Mouse (Mus musculus): ENCODE measurements around the gene Pole4.
A peak's percentile ranks its signal among the peaks of the same experiment; 100 is the strongest.

Gene Pole4

DNA sequence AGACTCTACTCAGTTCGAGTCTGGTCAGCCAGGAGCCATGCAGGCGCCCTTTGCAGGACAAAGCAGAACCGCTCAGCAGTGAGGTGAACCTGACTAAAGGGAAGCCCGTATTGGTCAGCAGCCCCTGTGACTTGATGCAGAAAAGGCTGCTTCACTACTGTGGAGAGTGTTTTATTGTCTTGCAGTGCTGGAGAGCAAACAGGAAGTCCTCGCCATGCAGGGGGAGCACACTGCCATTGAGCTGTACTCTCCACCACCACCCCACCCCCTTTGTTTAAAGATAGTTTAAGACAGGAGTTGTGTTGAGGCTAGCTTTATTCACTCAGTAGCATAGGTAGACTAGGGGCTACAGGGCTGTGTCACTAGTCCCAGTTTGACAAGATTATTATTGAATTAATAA lies at the start of gene Pole4:
TSS of gene Pole4 (minus strand) at position 145 of the 400 bp plus-strand sequence.
- DNase-seq (ENCODE audit: low read depth, low spot score) = no peak

DNA sequence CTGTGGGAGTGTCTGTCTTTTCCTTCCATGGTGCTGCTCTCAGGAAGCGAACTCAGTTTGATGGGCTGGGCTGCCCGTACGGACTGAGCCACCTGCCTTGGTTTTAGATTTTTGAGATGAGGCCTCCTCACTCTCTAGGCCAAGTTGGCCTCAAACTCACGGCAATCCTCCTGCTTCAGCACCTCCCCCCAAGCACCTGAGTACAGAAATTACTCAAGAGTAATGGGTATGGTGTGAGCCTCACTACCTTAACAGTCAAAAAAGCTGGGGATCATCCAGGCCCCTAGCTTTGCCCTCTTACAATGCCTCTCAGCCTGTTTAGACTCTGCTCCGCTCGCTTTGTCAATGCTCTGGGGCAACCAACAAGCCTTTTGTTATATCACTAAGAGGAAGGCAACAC lies 49.6 kb upstream of the Pole4 start:
- no peak for DNase-seq (ENCODE audit: low read depth, low spot score)

DNA sequence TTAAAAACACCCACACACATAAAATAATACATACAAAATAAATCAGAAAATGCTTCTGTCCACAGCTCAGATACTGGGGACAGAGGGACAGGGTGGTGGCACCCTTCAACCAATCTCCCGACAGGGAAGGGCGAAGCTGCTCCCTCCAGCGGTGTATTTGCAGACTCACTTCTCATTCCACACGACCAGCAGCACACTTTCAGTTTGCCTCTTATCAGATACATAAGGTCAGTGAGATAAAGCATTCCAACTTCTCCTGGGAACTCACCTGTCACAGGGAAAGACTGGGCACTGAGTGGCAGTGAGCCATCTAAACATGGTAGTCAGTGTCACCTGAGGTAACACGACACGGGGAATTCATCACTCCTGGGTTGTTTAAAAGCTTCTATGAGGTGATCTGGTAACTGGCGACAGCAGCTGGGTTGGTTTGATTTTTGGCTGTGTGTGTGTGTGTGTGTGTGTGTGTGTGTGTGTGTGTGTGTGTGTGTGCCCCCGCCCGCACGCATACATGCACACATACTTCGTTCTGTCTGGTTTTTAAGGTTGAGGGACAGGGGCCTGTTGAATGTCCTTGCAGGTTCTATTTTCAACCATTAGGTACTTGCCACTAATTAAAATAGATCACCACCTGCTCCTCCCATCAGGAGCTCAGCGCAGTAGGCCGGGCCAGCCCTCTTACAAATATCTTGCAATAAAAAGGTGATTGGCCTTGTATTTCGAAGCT lies 48.6 kb upstream of the Pole4 start:
- DNase-seq (ENCODE audit: low read depth, low spot score) = no peak

DNA sequence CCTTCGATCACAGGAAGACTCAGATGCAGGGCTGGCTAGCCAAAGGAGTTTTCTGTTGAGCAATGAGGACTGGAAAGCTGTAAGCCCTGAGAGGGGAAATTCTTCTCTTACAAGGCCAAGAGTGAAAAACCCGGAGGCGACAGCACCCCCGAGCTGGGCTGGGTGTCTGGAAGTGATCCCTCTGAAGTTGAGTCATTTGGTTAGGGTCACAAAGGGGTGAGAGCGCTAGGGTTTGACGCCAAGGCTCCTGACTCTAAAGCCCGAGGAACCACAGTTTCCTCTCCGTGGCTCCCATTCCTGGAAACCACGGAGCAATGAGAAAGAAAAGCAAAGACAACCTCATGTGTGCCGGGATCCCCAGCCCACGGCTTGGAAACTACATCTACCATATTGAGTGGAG lies 47.9 kb upstream of the Pole4 start:
- no peak for DNase-seq (ENCODE audit: low read depth, low spot score)

DNA sequence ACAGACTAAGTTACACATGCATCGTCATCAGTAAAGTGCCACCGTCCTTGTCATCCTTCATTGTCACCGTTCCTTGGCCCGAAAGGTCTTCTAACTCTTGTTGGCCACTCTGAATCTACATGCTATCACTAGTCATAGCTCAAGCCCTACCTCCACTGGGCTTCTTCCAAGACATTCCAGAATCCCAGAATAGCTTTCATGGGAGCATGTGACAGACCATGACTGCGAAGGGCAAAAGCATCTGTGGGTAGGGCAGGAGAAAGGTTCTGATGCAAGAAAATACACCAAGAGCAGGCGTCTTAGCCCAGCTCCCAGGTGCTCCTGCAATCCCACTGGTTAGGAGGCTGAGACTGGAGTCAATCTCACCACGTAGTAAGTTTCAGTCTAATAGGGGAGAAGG lies 46.6 kb upstream of the Pole4 start:
- DNase-seq (ENCODE audit: low read depth, low spot score) = no peak

DNA sequence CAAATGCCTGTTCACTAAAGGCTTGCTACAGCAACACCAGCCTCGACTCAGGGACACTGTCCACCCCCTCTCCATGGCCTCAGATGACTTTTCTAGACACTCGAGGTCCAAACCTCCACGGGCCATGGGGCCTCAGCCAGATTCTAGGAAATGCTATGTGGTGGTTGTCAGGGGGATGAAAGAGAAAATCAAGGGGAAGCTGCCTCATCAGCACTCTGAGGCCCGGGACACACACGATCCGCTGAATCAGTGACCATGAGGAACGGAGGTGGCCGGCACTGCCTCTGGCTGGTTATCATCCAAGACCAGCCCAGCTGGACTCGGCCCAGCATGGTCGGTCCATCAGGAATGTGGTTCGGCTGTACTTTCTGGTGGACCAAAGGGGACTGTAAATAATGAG lies 45.9 kb upstream of the Pole4 start:
- DNase-seq (ENCODE audit: low read depth, low spot score) = no peak

DNA sequence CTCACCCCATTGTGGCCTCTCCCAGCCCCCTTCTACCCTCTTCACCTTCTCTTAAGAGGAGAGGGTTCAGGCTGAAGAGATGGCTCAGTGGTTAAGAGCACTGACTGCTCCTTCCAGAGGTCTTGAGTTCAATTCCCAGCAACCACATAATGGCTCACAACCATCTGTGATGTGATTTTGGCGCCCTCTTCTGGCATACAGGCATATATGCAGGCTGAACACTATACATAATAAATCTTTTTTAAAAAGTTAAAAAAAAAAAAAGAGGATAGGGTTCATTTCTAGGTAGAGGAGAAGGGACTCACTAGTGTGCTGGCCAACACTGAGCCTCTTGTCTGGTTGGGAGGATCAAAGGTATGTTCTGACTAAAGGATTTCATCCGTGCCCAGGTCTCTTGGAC lies 44.9 kb upstream of the Pole4 start:
- no peak for DNase-seq (ENCODE audit: low read depth, low spot score)

DNA sequence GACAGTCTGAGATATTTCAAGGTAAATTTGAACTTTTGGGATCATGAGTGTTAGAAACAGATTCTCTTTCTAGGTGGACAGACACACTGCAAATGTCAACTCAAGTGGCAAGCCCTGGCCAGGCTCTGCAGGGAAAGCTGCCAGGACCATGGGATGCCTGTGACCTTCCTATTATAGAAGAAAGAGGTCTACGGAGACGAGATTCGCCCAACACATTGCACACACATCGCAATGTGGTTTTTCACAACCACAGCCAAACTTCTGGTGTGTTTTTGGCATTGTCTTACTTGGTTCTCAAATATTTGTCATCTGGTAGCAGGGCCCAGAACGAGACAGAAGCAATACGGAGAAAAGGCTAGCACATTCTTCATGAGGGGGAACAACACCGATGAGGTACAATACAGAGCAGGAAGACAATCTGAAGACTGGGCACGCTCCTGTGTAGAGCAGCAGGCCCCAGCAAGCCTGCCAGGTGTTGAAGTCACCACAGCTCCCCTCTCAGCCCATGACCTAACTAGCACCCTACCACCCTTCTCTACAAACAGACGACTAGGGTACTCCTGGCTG lies 43.0 kb upstream of the Pole4 start:
- DNase-seq (ENCODE audit: low read depth, low spot score) = no peak

DNA sequence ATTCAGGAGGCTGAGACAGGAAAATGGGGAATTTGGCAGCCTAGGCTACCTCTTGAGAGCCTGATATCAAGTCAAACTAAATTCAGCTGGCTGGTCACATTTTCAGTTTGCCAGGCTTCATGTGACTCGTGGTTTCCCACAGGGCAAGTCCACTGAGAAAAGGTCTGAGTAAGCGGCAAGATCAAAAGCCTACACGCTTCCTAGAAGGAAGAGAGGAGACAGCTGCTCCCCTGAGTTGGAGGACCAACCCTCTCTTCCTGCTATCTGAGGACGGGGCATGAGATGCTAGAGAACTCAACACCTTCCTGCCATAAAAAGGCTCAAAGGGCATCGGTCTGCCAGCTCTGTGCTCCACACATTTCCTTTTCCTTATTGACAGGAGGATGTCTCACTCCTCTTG lies 41.9 kb upstream of the Pole4 start:
- DNase-seq (ENCODE audit: low read depth, low spot score) = no peak

DNA sequence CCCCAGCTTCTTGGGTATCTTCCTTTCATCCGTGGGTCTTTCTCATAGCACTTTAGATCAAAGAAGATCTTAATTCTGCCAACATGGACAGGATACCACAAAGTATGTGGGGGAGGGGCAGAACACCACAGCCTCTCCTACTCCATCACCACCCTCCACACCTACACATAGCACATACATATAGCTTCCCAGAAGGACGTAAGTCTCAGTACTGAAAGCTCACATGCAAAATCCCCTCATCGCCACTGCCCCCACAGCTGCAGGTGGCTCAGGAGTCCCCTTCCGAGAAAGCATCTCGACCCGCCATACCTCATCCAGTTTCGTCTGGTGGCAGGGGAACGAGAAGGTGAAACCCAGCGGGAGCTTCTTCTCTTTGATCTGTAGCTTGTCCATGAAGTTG lies 39.4 kb upstream of the Pole4 start:
- DNase-seq (ENCODE audit: low read depth, low spot score) = no peak

DNA sequence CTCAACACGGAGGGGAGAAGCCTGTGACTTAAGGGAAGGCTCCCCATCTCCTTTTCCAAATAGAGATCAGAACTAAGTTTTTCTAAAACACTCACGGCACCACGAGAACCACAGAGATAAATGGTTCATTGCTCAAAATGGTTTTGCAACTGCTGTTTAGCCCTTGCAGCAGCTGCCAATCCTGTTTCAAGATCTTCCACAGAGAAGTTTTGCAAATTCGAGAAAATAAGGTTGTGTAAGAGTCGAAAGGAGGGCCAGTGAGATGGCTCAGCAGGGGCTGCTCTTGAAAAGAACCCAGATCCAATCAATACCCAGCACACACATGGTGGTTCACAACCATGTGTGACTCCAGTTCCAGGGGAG lies 36.3 kb upstream of the Pole4 start:
- no peak for DNase-seq (ENCODE audit: low read depth, low spot score)

DNA sequence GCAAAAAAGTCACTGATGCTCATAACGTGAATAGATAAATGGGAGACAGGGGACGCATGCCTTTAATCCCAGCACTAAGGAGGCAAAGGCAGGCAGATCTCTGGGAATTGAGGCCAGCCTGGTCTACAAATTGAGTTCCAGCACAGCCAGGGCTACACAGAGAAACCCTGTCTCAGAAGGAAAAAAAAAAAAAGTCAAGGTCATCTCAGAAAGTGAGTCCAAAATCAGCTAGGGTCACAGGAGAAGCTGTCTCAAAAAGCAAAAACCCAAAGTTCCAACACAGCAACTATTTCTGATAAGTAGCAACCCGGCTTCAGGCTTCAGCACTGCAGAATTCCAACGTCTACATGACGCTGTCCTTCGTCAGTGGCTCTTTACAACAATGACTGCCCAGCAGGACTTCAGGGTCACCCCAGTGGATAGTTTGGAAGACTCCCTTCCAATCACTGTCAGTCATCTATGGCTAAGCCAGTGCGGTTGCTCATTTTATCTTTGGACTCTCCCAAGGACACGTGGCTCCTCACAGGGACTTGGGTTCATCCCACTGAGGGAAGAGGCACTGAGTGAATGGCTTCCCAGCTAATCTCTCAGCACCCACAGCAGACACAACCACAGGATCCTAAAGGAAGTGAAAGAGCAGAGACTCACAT lies 35.8 kb upstream of the Pole4 start:
- no peak for DNase-seq (ENCODE audit: low read depth, low spot score)

DNA sequence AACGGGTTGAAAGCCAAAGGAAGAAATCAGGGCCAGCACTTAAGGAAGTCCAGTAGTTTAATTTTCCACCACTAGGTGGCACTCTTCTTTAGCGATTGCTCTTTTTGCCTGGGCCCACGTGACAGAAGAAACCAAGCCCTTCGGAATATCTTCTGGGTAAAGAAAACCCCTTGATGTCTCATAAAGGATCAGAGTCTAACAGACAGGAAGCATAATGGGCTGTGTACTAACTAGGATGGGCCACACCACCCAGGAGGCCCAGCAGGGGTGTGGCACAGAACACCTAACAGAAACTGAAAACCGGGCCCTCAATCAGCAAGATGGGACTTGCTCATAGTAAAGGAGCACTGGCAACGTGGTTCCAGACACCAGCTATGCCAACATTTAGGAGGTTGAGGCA lies 35.1 kb upstream of the Pole4 start:
- DNase-seq (ENCODE audit: low read depth, low spot score) = peak; percentile 47

DNA sequence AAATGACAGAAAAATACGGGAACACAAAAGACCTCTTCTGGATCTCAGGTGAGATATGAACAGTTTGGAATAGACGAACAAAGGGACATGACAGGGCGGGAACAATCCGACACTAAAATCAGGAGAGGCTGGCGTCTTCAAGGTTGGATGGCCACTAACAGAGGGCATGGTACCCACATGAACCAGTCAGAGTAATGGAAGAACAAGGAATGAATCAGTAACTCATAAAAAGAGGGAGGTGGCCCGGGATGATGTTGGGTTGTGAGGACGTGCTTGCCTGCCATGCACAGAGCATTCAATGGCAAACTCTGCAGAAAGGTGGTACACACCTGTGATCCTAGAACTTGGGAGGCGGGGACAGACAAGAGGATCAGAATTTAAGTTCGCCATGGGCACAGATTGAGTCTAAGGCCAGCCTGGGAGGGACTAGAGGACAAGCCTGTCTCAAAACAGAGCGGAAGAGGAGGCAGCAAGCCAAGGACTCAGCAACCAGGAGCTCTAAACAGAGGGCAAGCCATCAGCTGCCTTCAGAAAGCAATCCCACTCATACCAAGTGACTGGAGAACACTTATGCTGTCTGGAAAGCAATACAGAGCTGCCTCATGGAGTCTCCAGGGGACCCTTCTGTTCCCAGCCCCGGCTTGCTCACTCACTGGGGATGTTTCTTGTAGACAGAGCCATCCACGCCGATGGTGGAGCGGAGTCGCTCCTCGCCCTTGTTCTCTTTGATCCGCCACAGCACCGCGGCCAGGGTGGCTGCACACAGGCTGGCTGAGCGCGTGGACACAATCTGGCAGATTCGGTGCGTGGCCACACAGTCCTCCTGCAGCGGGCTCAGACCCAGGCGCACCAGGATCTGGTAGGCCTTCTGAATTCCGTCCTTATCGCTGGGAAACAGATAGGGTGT lies 32.7 kb upstream of the Pole4 start:
- no peak for DNase-seq (ENCODE audit: low read depth, low spot score)

DNA sequence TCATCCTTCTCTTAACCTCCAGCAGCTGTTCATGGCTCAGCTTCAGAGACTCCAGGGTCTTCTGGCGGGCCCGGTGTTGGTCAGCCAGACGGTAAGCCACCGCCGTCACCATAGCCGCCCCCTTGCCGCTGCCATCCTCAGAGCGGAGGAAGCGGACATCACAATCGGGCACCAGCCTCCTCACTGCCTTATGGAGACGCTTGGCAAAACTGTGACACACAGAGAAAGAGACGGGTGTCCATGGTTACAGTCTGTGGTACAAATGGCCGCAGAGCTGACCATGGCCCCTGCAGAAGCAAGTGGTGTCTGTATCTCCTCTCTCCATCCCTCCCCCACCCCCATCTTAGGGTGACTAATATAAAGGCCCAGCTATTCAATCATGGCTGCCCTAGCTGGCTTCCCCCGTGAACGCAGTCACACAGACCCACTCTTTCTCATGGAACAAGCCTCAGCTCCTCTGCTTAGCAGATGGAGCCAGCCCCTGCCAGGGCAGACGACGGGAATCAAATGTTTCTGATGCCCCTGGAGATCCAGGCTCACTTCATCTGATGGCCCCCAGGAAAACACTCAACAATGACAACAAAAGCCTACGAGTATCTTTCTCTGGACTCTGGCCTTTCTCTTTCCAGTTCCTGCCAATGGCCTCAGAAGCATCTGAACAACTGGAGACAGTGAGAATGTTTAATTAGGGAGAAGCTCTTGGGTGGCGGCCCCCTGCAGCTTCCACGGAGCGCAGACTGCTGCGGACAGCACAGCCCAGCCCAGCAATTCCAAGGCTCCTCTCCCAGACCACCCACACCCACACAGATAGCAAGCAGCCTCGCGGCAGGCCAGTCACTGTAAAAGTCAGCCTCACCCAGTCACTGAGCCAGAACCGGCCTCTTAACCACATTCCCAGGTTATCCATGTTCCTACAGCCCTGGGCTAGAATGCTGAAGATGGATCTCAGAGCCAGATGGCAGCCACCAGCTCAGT lies 31.7 kb upstream of the Pole4 start:
- no peak for DNase-seq (ENCODE audit: low read depth, low spot score)

DNA sequence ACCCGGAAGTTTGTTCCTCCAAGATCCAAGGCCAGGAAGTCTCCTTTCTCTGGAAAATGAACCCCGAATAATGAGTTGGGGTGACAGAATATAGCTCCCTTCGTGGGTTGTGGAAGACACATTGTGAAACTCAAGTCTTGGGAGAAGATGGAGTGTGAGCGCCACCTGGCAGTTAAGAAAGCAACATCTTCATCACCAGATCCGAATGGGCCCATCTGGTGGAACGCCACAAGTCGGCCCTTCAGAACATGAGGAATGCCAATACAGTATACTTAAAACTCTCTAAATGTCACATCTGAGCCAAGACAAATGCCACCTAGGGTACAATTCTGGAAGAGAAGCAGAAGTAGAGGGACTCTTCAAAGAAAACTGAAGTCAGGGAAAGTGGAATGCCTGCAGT lies 30.2 kb upstream of the Pole4 start:
- no peak for DNase-seq (ENCODE audit: low read depth, low spot score)

DNA sequence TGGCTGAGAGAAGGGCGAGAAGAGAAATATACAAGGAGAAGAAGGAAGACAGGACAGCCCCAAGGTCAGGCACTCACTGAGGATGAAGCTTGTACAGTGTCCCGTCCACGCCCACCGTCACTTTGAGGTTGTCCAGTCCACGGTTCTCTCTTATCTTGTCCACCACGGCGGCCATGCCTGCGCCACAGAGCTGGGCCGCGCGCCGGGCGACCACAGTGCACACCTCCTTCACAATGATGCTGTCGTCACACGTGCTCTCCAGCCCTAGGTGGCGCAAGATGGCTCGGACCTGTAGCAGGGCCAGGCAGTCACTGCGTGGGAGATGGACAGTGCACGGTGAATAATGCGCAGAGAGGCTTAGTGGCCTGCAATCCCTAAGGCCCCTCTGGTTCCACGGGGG lies 23.5 kb upstream of the Pole4 start:
- DNase-seq (ENCODE audit: low read depth, low spot score) = no peak

DNA sequence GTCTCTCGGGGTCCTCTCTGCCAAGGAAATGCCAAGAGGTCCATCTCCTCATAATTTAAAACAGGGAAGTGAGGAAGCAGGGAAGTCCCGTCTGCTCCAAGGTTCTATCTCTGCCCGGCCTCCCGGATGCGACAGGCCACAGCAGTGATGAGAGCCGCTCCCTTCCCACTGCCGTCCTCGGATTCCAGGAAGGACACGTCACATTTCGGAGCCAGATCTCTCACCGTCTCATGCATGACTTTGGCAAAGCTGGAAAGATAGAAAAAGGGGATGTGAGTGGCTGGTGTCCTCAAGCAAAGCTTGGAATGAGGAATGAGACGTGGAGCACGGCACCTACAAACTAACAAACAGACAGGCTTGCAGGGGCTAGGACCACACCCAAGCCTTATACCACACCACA lies 22.0 kb upstream of the Pole4 start:
- no peak for DNase-seq (ENCODE audit: low read depth, low spot score)

DNA sequence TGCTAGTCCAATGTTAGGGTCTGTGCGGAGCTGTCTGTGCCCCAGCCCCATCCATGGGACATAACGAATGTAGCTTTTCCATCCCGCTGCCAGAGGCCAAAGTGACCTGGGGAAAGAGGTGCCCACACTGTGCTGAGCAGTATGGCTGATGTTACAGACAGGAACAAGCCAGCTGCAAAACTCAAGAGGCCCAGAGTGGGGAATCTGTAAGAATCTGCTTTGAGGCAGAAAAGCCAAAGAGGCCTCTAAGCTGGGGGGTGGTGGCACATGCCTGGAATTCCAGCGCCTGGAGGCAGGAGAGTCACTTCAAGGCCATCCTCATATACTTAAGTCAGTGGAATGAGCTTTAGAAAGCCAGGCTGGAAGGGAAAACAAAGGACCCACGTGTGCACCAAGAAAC lies 18.2 kb upstream of the Pole4 start:
- no peak for DNase-seq (ENCODE audit: low read depth, low spot score)

DNA sequence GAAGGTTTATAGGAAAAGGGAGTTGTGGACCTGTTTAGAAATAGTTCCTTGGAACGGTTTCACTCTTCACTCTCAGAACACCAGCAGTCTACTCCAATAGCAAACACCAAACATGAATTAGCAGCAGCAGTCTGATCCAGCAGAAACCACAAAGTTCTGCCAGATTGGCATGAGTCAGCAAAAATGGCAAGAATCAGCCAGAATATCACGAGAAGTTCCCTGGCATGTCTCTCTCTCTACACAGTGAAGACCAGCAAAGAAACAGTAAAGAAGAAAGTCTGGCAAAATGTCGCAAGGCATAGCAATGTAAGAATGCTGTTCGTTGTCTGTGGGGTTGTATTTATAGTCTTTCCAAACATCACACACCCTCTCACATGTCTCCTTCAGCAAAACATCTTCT lies 11.0 kb upstream of the Pole4 start:
- DNase-seq (ENCODE audit: low read depth, low spot score) = no peak

DNA sequence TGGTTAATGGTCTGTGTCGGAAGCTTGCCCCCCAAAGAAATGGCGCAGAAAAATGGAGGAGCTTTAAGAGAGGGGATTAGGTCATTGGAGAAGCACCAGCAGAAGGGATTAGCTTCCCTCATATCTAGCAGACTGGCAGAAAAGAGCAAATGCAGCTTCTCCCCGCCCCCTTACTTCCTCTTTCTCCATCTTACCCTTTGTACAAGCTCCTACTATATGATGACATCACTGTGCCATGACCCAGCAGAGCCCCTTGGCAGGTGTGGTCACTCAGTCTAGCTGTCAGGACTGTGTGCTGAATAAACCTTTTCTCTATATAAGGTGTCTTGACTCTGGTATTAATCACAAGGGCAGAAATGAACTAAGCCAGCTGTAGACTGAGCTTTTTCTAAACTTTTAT lies 10.5 kb upstream of the Pole4 start:
- no peak for DNase-seq (ENCODE audit: low read depth, low spot score)
